Mouse (Mus musculus): Measurements from ENCODE around the gene Gpatch2.

Gpatch2 gene

DNA sequence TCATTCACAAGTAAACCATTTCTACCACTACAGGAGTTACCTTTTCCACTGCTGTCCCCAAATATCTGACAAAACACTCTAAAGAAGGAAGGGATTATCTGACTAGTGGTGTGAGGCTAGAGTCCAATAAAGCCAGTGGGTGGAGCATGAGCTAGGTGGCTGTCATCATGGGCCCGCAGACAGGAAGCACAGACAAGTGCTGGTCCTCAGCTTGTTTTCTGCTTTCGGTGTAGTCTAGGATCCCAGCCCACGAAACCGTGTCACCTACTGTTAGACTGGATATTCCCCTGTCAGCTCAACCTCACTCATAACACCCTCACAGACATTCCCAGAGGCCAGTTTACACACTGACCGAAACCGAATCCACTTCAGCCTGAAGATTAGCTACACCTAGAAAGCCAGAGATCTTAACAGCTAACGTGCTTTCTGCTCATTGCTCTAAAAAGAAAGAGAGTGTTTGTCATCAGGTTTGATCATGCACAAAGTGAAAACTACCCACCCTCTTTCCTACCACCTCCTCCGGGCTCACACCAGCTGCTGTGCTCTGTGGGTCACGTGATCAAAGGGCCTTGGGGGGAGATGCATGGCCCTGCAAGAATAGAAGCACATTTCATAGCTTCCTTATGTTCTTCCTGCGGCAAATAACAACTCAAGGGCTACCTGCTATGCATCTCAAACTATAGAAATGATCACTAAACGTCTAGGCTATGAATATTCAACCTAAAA, 161.8 kb downstream of the Gpatch2 start:
- DNase-seq = no peak

DNA sequence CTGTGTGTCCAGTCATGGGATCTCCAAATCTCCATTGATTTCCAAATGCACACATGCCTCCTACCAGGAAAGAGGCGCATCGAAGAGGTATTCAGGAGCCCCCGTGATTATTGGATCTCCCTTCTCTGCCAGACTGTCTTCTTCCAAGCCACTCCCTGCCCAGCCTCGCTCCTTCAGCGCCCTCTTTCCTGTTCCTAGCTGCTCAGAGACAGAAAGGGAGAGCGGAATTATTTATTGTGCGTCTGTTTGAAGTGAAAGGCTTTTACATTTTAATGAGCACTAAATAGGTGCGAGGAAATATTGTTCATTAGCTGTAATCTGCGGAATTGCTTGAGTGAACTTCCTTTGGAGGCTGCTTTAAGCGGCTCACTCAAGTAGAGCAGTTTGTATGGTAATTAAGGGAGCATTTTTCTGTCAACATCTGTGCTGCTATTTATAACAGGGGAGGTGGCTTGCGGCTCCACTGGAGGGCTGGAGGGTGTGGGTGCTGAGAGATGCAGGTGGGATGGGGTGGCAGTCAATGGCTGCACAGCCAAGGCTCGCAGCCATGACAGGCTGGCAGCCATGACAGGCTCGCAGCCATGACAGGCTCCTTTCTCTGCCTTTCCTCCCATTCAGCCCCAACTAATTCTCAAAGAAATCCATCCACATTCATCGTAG, 162.7 kb downstream of the Gpatch2 start:
- DNase-seq = no peak

DNA sequence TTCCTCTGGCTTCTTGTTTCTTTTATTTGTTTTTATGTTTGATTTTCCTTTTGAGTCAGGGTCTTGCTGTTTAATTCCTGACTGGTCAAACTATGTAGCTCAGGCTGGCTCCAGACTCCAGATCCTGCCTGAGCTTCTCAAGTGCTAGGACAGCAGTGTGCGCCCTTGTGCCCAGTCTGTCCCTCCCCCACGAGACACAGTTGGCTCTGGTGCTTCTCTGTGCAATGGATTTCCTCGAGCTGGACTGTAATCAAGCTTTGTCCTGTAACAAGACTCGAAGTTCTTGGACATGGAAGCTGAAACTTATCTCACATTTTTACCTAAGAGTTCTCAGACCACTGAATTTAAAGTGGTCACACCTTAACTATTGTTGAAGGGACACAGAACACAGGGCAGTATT, 174.2 kb downstream of the Gpatch2 start:
- DNase-seq = no peak

DNA sequence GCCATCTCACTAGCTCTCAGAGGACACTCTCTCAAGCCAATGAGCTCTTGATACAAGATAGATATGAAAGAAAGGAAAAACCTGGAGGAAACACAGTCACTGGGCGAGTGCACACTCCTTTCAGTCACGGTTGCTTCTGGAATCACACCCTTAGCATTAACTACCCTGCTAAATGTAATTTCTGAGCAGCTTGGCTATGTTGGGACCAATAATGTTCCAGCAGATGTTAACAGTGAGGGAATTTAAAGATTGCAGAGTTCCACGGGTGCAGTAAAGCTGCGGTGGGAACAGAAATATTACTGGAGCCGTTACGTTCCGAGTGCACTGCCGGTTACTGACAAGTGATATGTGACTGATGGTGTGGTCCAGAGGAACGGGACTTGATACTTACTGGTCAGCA, 185.5 kb downstream of the Gpatch2 start:
- DNase-seq = no peak

Data from cerebellum, adult 9-11 months (tissue).